In genomic region chr16:58499172-58499584, GRCm38 (mm10) we compare ENCODE assay signal across 8 mouse cellular contexts. TPM values are rescaled to one million over a fixed set of nuclear protein-coding genes. Genes with fewer than 3 reads are reported as not detected.
DNase-seq lines count a peak whose midpoint lies in the region; ATAC-seq lines count a peak whose summit lies in the region.

No protein-coding gene starts in this region.

- H3K4me1 ChIP-seq in heart, embryonic 13.5 days = peaks cover 52% of the 10 kb centered on the region
- peaks cover 84% of the 10 kb centered on the region for H3K4me1 ChIP-seq in liver, embryonic 13.5 days (replicated peaks)

- intact Hi-C loops in gastrocnemius, postnatal 14 days (cut with DNase I; ENCODE audit: low total_unique reads) = no loop called here

- H3K4me2 ChIP-seq in heart, embryonic 13.5 days = peak overlapping the region; percentile 0; the same call in 1 of the 2 replicates
- no peak overlapping the region for H3K4me2 ChIP-seq in liver, embryonic 13.5 days

- H3K36me3 ChIP-seq in heart, embryonic 13.5 days = peaks cover 8% of the 10 kb centered on the region; the same call in 1 of the 2 replicates
- peaks cover 22% of the 10 kb centered on the region for H3K36me3 ChIP-seq in liver, embryonic 13.5 days

- no peak overlapping the region for H3K4me3 ChIP-seq in heart, embryonic 13.5 days
- H3K4me3 ChIP-seq in liver, embryonic 13.5 days (replicated peaks) = no peak overlapping the region

- no peaks in the 10 kb centered on the region for H3K9me3 ChIP-seq in heart, embryonic 13.5 days
- no peaks in the 10 kb centered on the region for H3K9me3 ChIP-seq in liver, embryonic 13.5 days (replicated peaks)

- WGBS in heart, embryonic 13.5 days = 20% methylated on average over 1 of the region's 1 CpGs
- 15% methylated on average over 1 of the region's 1 CpGs for WGBS in liver, embryonic 13.5 days (ENCODE audit: insufficient replicate concordance)

- no peaks in the 10 kb centered on the region for H3K27me3 ChIP-seq in heart, embryonic 13.5 days (replicated peaks)
- H3K27me3 ChIP-seq in liver, embryonic 13.5 days = no peaks in the 10 kb centered on the region

- no peak for DNase-seq in heart, adult 9 months (ENCODE audit: low spot score in 2 of 2)
- DNase-seq in A20 (ENCODE audit: low read depth, low spot score) = peak; percentile 59
- no peak for DNase-seq in liver, embryonic 13.5 days
- no peak for DNase-seq in adrenal gland, adult (ENCODE audit: inconsistent age in 2 of 2, low spot score in 1 of 2)
- no peak for DNase-seq in gastrocnemius, postnatal 14 days
- DNase-seq in cerebellum, postnatal 25 days = no peak

- ATAC-seq in heart, embryonic 13.5 days (ENCODE audit: extremely low read depth, insufficient number of reproducible peaks, low FRiP score, low TSS enrichment) = peak; percentile 15; the same call in 1 of the 2 replicates
- ATAC-seq in erythroid progenitor cell, adult 5-6 weeks (replicated peaks; ENCODE audit: low FRiP score, poor library complexity, severe bottlenecking) = peak; percentile 44
- ATAC-seq in liver, embryonic 13.5 days (ENCODE audit: low read depth) = no peak

- peak overlapping the region; percentile 81 for H3K27ac ChIP-seq in heart, embryonic 13.5 days (replicated peaks)
- peak overlapping the region; percentile 98 for H3K27ac ChIP-seq in liver, embryonic 13.5 days

- peak overlapping the region; percentile 11; the same call in 1 of the 2 replicates for H3K9ac ChIP-seq in heart, embryonic 13.5 days
- peak overlapping the region; percentile 57 for H3K9ac ChIP-seq in liver, embryonic 13.5 days

RNA-seq across cellular contexts. Expression of gene St3gal6, which starts 24.9 kb away (rescaled TPM):
- 13.8 and 16.0 TPM in 2 replicates for polyA plus RNA-seq in heart, embryonic 13.5 days (2015; fragmentation: Nextera tagmentation; extraction: Ambion mirVana)
- total RNA-seq in erythroid progenitor cell, adult 5-6 weeks (2015; ENCODE audit: low replicate concordance) = 106 and 111 TPM in 2 replicates
- total RNA-seq in erythroid progenitor cell, adult 5-6 weeks (2017; ENCODE audit: low replicate concordance) = 119 and 127 TPM in 2 replicates
- polyA plus RNA-seq in liver, embryonic 13.5 days (2015; fragmentation: Nextera tagmentation; extraction: Ambion mirVana) = 43.5 and 47.6 TPM in 2 replicates
- total RNA-seq in gastrocnemius, postnatal 14 days (2021) = 10 to 100 TPM; 45.5 to 50.0 TPM
